Mouse (Mus musculus) spleen, adult 2 months (tissue): Measurements from ENCODE around the gene Drd5.

Experiments
- CTCF ChIP-seq: fragments of 200-500 bp; IDR thresholded peaks from 2 replicates; pipeline ENCODE4 v1.5.1; 2011; ENCODE audit warnings: mild to moderate bottlenecking, inconsistent platforms; ENCODE audit not compliant: insufficient read depth, insufficient read length, insufficient replicate concordance; ENCODE audit errors: extremely low read depth
- POLR2A ChIP-seq: fragments of 200-500 bp; IDR thresholded peaks from 2 replicates; pipeline ENCODE4 v1.6.1; 2011; ENCODE audit warnings: low read depth, low read length, inconsistent platforms

GRCm38 (mm10) chr5:38318966-38319786, at the start of gene Drd5:
- TF ChIP-seq POLR2A: no peak
- TF ChIP-seq CTCF: no peak
